Mouse (Mus musculus): ENCODE measurements around the gene Abca12. TPM values are rescaled to one million over a fixed set of nuclear protein-coding genes. Genes with fewer than 3 reads are reported as not detected.

The Abca12 gene
- polyA plus RNA-seq, 1 experiment from 2014 or later, result 8.3 TPM

DNA sequence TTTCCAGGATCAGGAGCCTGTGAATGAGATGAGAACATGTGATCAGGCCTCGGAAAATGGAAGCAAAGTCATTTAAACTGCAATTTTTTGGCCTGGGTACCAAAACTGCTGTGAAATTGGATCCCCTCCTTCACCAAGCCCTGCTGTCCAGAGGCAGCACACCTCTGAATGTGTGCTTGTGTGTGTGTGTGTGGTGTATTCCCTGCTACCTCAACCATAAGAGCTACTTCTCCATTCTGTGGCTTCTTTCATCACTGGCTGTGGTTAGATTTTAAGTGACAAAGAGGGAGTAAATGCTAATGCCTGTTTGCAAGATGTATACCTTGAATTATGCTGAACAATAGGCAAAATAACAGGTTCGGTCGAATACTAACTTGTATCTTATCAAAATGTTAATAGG is 84.4 kb downstream of the Abca12 start:
- ATAC-seq (ENCODE audit: low FRiP score, low TSS enrichment), result no peak
- 77% methylated on average over 3 of the region's 3 CpGs for WGBS
- H3K9ac ChIP-seq (ENCODE audit: low read length), result no peak overlapping the region

DNA sequence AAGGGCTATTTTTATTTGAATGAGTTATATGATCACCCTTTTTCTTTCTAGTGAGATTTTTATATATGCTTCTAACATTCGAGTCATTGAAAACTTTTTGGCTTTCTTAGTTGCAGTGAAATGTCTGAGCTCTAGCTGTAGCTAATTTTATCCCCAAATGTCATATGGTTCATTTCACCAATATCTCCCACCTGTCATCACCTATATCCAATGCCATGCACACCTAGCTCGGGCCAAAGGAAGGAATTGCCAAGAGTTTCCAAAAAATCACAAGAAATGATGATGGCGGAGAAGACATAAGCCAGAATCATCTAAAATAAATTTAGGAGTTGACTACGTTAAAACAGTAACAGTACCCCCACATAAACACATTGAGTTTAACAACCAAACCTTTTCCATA is 102.5 kb downstream of the Abca12 start:
- Histone ChIP-seq H3K9ac (ENCODE audit: low read length) (no peak overlapping the region), H3K27ac (replicated peaks) (no peak overlapping the region), H3K4me2 (replicated peaks; ENCODE audit: low read depth) (no peak overlapping the region), H3K36me3 (ENCODE audit: control insufficient read depth, insufficient read depth, low read length) (no peaks in the 10 kb centered on the region), H3K4me1 (replicated peaks; ENCODE audit: control insufficient read depth, insufficient read depth) (no peaks in the 10 kb centered on the region), H3K4me3 (ENCODE audit: low read depth, low read length) (no peak overlapping the region), H3K27me3 (ENCODE audit: control insufficient read depth, insufficient read depth, low read length) (no peaks in the 10 kb centered on the region), H3K9me3 (ENCODE audit: control insufficient read depth, low read length) (no peaks in the 10 kb centered on the region)
- ATAC-seq (ENCODE audit: low FRiP score, low TSS enrichment) (no peak), DNase-seq (ENCODE audit: low spot score) (no peak)
- 82% methylated on average over 4 of the region's 4 CpGs for WGBS
- no peak for TF ChIP-seq CTCF (IDR thresholded peaks at IDR 0.05; ENCODE audit: low read depth)
- no peak for TF ChIP-seq EP300 (optimal IDR thresholded peaks at IDR 0.05)

More for the DNA sequence above, 84.4 kb downstream of the Abca12 start:
- TF ChIP-seq EP300 (optimal IDR thresholded peaks at IDR 0.05) (no peak), CTCF (IDR thresholded peaks at IDR 0.05; ENCODE audit: low read depth) (no peak)
- DNase-seq (ENCODE audit: low spot score), result no peak
- Histone ChIP-seq H3K4me1 (replicated peaks; ENCODE audit: control insufficient read depth, insufficient read depth) (no peaks in the 10 kb centered on the region), H3K9me3 (ENCODE audit: control insufficient read depth, low read length) (no peaks in the 10 kb centered on the region), H3K4me3 (ENCODE audit: low read depth, low read length) (no peak overlapping the region), H3K4me2 (replicated peaks; ENCODE audit: low read depth) (no peak overlapping the region), H3K36me3 (ENCODE audit: control insufficient read depth, insufficient read depth, low read length) (no peaks in the 10 kb centered on the region), H3K27ac (replicated peaks) (no peak overlapping the region), H3K27me3 (ENCODE audit: control insufficient read depth, insufficient read depth, low read length) (no peaks in the 10 kb centered on the region)

DNA sequence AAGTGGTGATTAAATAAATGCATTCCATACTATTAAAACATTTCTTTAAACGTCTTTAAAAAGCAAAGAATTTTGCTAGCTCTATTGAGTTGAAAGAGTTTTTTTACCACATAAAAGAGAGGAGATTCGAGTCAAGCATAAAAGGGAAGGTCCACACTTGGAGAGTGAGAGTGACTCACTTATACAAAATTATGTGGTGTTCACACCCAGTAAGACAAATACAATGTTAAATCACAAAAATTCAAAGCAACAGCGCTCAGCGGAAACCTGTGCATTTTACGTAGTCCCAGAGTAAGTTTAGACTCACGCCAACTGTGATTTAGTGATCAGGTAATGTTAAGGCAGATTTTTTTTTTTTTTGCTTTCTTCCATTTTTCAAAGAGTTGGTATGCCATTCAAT is 104.1 kb downstream of the Abca12 start:
- Histone ChIP-seq H3K27ac (replicated peaks) (no peak overlapping the region), H3K36me3 (ENCODE audit: control insufficient read depth, insufficient read depth, low read length) (no peaks in the 10 kb centered on the region), H3K27me3 (ENCODE audit: control insufficient read depth, insufficient read depth, low read length) (no peaks in the 10 kb centered on the region), H3K4me3 (ENCODE audit: low read depth, low read length) (no peak overlapping the region), H3K4me1 (replicated peaks; ENCODE audit: control insufficient read depth, insufficient read depth) (no peaks in the 10 kb centered on the region), H3K9me3 (ENCODE audit: control insufficient read depth, low read length) (no peaks in the 10 kb centered on the region), H3K4me2 (replicated peaks; ENCODE audit: low read depth) (no peak overlapping the region), H3K9ac (ENCODE audit: low read length) (no peak overlapping the region)
- 60% methylated on average over 6 of the region's 6 CpGs for WGBS
- TF ChIP-seq EP300 (optimal IDR thresholded peaks at IDR 0.05), result no peak
- TF ChIP-seq CTCF (IDR thresholded peaks at IDR 0.05; ENCODE audit: low read depth), result no peak
- DNase-seq (ENCODE audit: low spot score), result no peak
- ATAC-seq (ENCODE audit: low FRiP score, low TSS enrichment), result no peak

DNA sequence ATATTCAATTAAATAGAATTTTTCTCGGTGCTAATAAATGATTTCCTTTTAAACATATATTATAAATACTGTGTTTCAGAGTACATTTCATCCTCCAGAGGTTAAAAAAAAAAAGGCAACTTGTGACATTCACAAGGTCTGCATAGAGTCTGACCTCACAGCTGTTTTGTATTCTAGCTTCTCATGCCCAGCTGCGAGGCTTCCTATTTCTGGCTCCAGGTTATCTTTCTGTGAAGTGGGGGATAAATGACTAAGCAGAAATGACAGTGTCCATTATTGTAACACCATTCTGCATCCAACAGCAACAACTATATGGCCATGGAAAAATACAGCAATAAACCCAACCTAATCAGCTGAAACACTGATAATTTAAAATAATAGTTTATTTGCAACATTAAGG is 107.3 kb downstream of the Abca12 start:
- no peak for DNase-seq (ENCODE audit: low spot score)
- no peaks in the 10 kb centered on the region for H3K9me3 ChIP-seq (ENCODE audit: control insufficient read depth, low read length)
- TF ChIP-seq CTCF (IDR thresholded peaks at IDR 0.05; ENCODE audit: low read depth) (no peak), EP300 (optimal IDR thresholded peaks at IDR 0.05) (no peak)
- no peak overlapping the region for H3K4me3 ChIP-seq (ENCODE audit: low read depth, low read length)
- no peak for ATAC-seq (ENCODE audit: low FRiP score, low TSS enrichment)
- H3K27ac ChIP-seq (replicated peaks), result no peak overlapping the region
- H3K4me1 ChIP-seq (replicated peaks; ENCODE audit: control insufficient read depth, insufficient read depth), result no peaks in the 10 kb centered on the region
- H3K36me3 ChIP-seq (ENCODE audit: control insufficient read depth, insufficient read depth, low read length), result no peaks in the 10 kb centered on the region
- no peak overlapping the region for H3K4me2 ChIP-seq (replicated peaks; ENCODE audit: low read depth)
- no peak overlapping the region for H3K9ac ChIP-seq (ENCODE audit: low read length)
- H3K27me3 ChIP-seq (ENCODE audit: control insufficient read depth, insufficient read depth, low read length), result no peaks in the 10 kb centered on the region
- WGBS, result 35% methylated on average over 2 of the region's 2 CpGs

DNA sequence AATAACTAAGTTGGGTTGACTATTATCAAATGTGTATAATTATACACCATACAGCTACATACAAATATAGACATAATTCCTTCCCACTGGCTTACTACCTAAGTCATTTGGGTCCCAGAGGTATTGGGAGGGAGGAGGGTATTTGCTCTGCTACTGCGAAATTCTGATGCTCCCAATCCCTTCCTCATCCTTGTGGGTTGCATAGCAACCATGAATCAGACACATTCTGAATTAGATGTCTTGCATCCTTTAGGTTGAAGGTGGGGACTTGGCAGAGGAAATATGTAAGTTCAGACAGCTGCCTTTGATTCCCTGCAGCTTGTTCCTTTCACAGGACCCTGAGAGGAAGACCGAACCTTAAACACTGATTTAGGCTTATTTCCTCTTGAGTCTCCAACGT is 108.5 kb downstream of the Abca12 start:
- Histone ChIP-seq H3K9ac (ENCODE audit: low read length) (no peak overlapping the region), H3K27ac (replicated peaks) (no peak overlapping the region), H3K9me3 (ENCODE audit: control insufficient read depth, low read length) (no peaks in the 10 kb centered on the region), H3K27me3 (ENCODE audit: control insufficient read depth, insufficient read depth, low read length) (no peaks in the 10 kb centered on the region), H3K4me3 (ENCODE audit: low read depth, low read length) (no peak overlapping the region), H3K36me3 (ENCODE audit: control insufficient read depth, insufficient read depth, low read length) (no peaks in the 10 kb centered on the region), H3K4me2 (replicated peaks; ENCODE audit: low read depth) (no peak overlapping the region), H3K4me1 (replicated peaks; ENCODE audit: control insufficient read depth, insufficient read depth) (no peaks in the 10 kb centered on the region)
- DNase-seq (ENCODE audit: low spot score), result no peak
- ATAC-seq (ENCODE audit: low FRiP score, low TSS enrichment), result no peak
- no peak for TF ChIP-seq EP300 (optimal IDR thresholded peaks at IDR 0.05)
- 46% methylated on average over 3 of the region's 3 CpGs for WGBS

DNA sequence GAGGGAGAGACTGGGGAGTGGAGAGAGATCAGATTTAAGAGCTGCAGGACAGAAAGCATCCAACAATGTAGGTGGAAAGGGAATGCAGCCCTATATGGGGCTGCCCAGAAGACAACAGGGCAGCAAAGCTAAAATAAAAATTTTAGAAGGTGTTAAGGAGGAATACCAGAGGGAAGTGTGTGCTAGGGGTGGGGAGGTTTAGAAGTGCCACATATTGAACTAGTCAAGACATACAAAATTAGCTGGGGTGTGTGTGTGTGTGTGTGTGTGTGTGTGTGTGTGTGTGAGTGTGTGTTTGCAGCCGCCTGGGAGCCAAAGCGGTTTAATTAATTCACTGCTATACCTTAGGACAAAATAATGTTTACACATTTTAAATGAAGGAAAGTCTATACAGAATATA is 110.1 kb downstream of the Abca12 start:
- H3K9ac ChIP-seq (ENCODE audit: low read length), result no peak overlapping the region
- no peak overlapping the region for H3K4me2 ChIP-seq (replicated peaks; ENCODE audit: low read depth)
- 87% methylated on average over 2 of the region's 2 CpGs for WGBS
- H3K27me3 ChIP-seq (ENCODE audit: control insufficient read depth, insufficient read depth, low read length), result no peaks in the 10 kb centered on the region
- no peaks in the 10 kb centered on the region for H3K4me1 ChIP-seq (replicated peaks; ENCODE audit: control insufficient read depth, insufficient read depth)
- H3K27ac ChIP-seq (replicated peaks), result no peak overlapping the region
- no peaks in the 10 kb centered on the region for H3K36me3 ChIP-seq (ENCODE audit: control insufficient read depth, insufficient read depth, low read length)
- H3K4me3 ChIP-seq (ENCODE audit: low read depth, low read length), result no peak overlapping the region
- ATAC-seq (ENCODE audit: low FRiP score, low TSS enrichment) (no peak), DNase-seq (ENCODE audit: low spot score) (no peak)
- no peak for TF ChIP-seq CTCF (IDR thresholded peaks at IDR 0.05; ENCODE audit: low read depth)
- TF ChIP-seq EP300 (optimal IDR thresholded peaks at IDR 0.05), result no peak
- H3K9me3 ChIP-seq (ENCODE audit: control insufficient read depth, low read length), result no peaks in the 10 kb centered on the region
